In the genomic region with DNA sequence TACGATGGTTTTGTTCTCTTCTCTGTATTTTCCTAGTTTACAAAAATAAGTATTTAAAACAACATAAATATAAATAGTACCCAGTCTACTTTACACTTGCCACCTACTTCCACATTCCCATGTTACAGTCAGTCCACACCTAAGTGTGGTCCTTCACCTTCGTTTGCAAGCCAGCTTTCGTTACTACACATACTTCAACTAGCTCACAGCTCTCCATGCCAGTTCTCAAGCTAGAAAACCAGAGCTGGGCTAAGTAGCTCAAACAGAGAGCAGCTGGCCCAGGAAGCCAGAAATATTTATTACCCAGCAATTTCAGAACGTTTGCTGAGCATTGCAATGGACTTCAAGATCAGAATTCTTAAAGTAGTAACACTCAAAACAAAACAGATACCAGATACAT, we compare ENCODE assay signal across 22 mouse cellular contexts. TPM values are rescaled to one million over a fixed set of nuclear protein-coding genes. Genes with fewer than 3 reads are reported as not detected.
A peak's percentile ranks its signal among the peaks of the same experiment; 100 is the strongest.
DNase-seq lines count a peak whose midpoint lies in the region; ATAC-seq and TF ChIP-seq lines count a peak whose summit lies in the region.
"Had no signal": no experiment of that assay in that cellular context is flagged by ENCODE, and none has a peak within 500 bp of the region (broad histone marks: within the 10 kb centered on the region; RNA-seq: fewer than 3 reads in every experiment).

No protein-coding gene starts in this region.

- no peak for TF ChIP-seq CTCF in intestine, postnatal 0 days (IDR thresholded peaks at IDR 0.05; ENCODE audit: low read depth)
- TF ChIP-seq CTCF in liver, postnatal 0 days (IDR thresholded peaks at IDR 0.05; ENCODE audit: low read depth) = no peak
- TF ChIP-seq CTCF in lung, adult 2 months (IDR thresholded peaks at IDR 0.05; ENCODE audit: insufficient read depth, low read length) = no peak

- TF ChIP-seq POLR2A in lung, adult 2 months (IDR thresholded peaks at IDR 0.05; ENCODE audit: borderline replicate concordance, extremely low read depth, low read depth, low read length) = no peak

- H3K4me3 ChIP-seq in intestine, postnatal 0 days (ENCODE audit: low read depth, low read length) = no peak overlapping the region
- H3K4me3 ChIP-seq in intestine, embryonic 16.5 days (ENCODE audit: low read length) = no peak overlapping the region
- no peak overlapping the region for H3K4me3 ChIP-seq in liver, postnatal 0 days (ENCODE audit: low read depth, low read length)
- no peak overlapping the region for H3K4me3 ChIP-seq in liver, embryonic 12.5 days
- H3K4me3 ChIP-seq in lung, adult 2 months (replicated peaks; ENCODE audit: extremely low read depth, low read depth, low read length) = no peak overlapping the region
- H3K4me3 ChIP-seq: forebrain, embryonic 10.5 days; forebrain, embryonic 13.5 days; hindbrain, embryonic 12.5 days; hindbrain, embryonic 15.5 days had no signal

- no peaks in the 10 kb centered on the region for H3K27me3 ChIP-seq in intestine, postnatal 0 days (replicated peaks; ENCODE audit: control insufficient read depth, insufficient read depth, low read length)
- no peaks in the 10 kb centered on the region for H3K27me3 ChIP-seq in intestine, embryonic 16.5 days (replicated peaks; ENCODE audit: control insufficient read depth, insufficient read depth, low read length)
- H3K27me3 ChIP-seq in liver, postnatal 0 days (ENCODE audit: insufficient read depth, low read length) = no peaks in the 10 kb centered on the region
- no peaks in the 10 kb centered on the region for H3K27me3 ChIP-seq in liver, embryonic 12.5 days (replicated peaks)
- H3K27me3 ChIP-seq: forebrain, embryonic 13.5 days; hindbrain, embryonic 15.5 days; Patski had no signal

- no peak for ATAC-seq in intestine, postnatal 0 days
- no peak for ATAC-seq in intestine, embryonic 16.5 days
- ATAC-seq in liver, postnatal 0 days = no peak
- no peak for ATAC-seq in liver, embryonic 12.5 days
- ATAC-seq: forebrain, embryonic 13.5 days; forebrain, embryonic 16.5 days; Patski had no signal

- H3K4me2 ChIP-seq in intestine, postnatal 0 days (replicated peaks; ENCODE audit: low read depth) = peak overlapping the region; percentile 44
- no peak overlapping the region for H3K4me2 ChIP-seq in intestine, embryonic 16.5 days (ENCODE audit: low read depth, low read length)
- peak overlapping the region; percentile 37; the same call in 1 of the 2 replicates for H3K4me2 ChIP-seq in liver, postnatal 0 days (ENCODE audit: low read depth, low read length)
- H3K4me2 ChIP-seq in liver, embryonic 12.5 days = no peak overlapping the region
- H3K4me2 ChIP-seq: forebrain, embryonic 13.5 days; heart, embryonic 11.5 days; hindbrain, embryonic 12.5 days; hindbrain, embryonic 15.5 days had no signal

- H3K9ac ChIP-seq in intestine, postnatal 0 days (ENCODE audit: low read depth, low read length) = no peak overlapping the region
- no peak overlapping the region for H3K9ac ChIP-seq in intestine, embryonic 16.5 days (ENCODE audit: low read depth, low read length)
- H3K9ac ChIP-seq in liver, postnatal 0 days (replicated peaks) = no peak overlapping the region
- no peak overlapping the region for H3K9ac ChIP-seq in liver, embryonic 12.5 days
- H3K9ac ChIP-seq: forebrain, embryonic 13.5 days; hindbrain, embryonic 12.5 days; hindbrain, embryonic 15.5 days had no signal

- no peak for DNase-seq in liver, postnatal 0 days
- peak; percentile 6 for DNase-seq in lung, postnatal 10 days
- DNase-seq in lung, adult 2 months = no peak
- DNase-seq in lung, postnatal 36 days = peak; percentile 49
- no peak for DNase-seq in frontal cortex, postnatal 25 days (ENCODE audit: low spot score in 2 of 2)
- DNase-seq: adrenal gland, postnatal 10 days; B cell, adult 2 months; cerebellum, adult 18-20 months; cerebellum, adult 9-10 months; cerebellum, postnatal 14 days; gastrocnemius, postnatal 14 days had no signal

- H3K27ac ChIP-seq in intestine, postnatal 0 days (ENCODE audit: low read depth, low read length) = no peak overlapping the region
- no peak overlapping the region for H3K27ac ChIP-seq in intestine, embryonic 16.5 days (ENCODE audit: low read length)
- 0 out of 2 replicates have a peak overlapping the region, but pooled peaks have one; percentile 61 for H3K27ac ChIP-seq in liver, postnatal 0 days (ENCODE audit: low read depth)
- no peak overlapping the region for H3K27ac ChIP-seq in liver, embryonic 12.5 days
- H3K27ac ChIP-seq: forebrain, embryonic 10.5 days; forebrain, embryonic 13.5 days; hindbrain, embryonic 12.5 days; hindbrain, embryonic 15.5 days had no signal

- H3K4me1 ChIP-seq in intestine, postnatal 0 days (replicated peaks; ENCODE audit: control insufficient read depth, insufficient read depth, low read length) = 0 out of 2 replicates have a peak, but pooled peaks cover 5% of the 10 kb centered on the region
- H3K4me1 ChIP-seq in intestine, embryonic 16.5 days (ENCODE audit: control insufficient read depth, insufficient read depth, low read length) = 0 out of 2 replicates have a peak, but pooled peaks cover 2% of the 10 kb centered on the region
- peaks cover 16% of the 10 kb centered on the region; the same call in 1 of the 2 replicates for H3K4me1 ChIP-seq in liver, postnatal 0 days (ENCODE audit: insufficient read depth)
- peaks cover 24% of the 10 kb centered on the region for H3K4me1 ChIP-seq in liver, embryonic 12.5 days
- H3K4me1 ChIP-seq in lung, adult 2 months (ENCODE audit: control insufficient read depth, insufficient read depth, low read length) = peaks cover 2% of the 10 kb centered on the region; the same call in 1 of the 2 replicates

- no peaks in the 10 kb centered on the region for H3K36me3 ChIP-seq in intestine, postnatal 0 days (ENCODE audit: control insufficient read depth, insufficient read depth)
- H3K36me3 ChIP-seq in intestine, embryonic 16.5 days (ENCODE audit: control insufficient read depth, insufficient read depth, low read length) = no peaks in the 10 kb centered on the region
- H3K36me3 ChIP-seq in liver, postnatal 0 days (replicated peaks; ENCODE audit: insufficient read depth, low read length) = 0 out of 2 replicates have a peak, but pooled peaks cover 3% of the 10 kb centered on the region
- peaks cover 22% of the 10 kb centered on the region; the same call in 1 of the 2 replicates for H3K36me3 ChIP-seq in liver, embryonic 12.5 days
- H3K36me3 ChIP-seq: forebrain, embryonic 10.5 days; G1E; hindbrain, embryonic 12.5 days; hindbrain, embryonic 15.5 days had no signal

- no peaks in the 10 kb centered on the region for H3K9me3 ChIP-seq in intestine, postnatal 0 days (ENCODE audit: control insufficient read depth)
- no peaks in the 10 kb centered on the region for H3K9me3 ChIP-seq in intestine, embryonic 16.5 days (ENCODE audit: control insufficient read depth, low read length)
- no peaks in the 10 kb centered on the region for H3K9me3 ChIP-seq in liver, postnatal 0 days (ENCODE audit: low read length)
- H3K9me3 ChIP-seq in liver, embryonic 12.5 days (replicated peaks) = no peaks in the 10 kb centered on the region
- H3K9me3 ChIP-seq: forebrain, embryonic 10.5 days; forebrain, embryonic 13.5 days; hindbrain, embryonic 12.5 days; hindbrain, embryonic 15.5 days had no signal

- no peak for TF ChIP-seq EP300 in liver, postnatal 0 days (IDR thresholded peaks at IDR 0.05; ENCODE audit: low read depth)

- WGBS in intestine, postnatal 0 days = 57% methylated on average over 4 of the region's 4 CpGs
- 55% methylated on average over 4 of the region's 4 CpGs for WGBS in intestine, embryonic 16.5 days
- 61% methylated on average over 4 of the region's 4 CpGs for WGBS in liver, postnatal 0 days (ENCODE audit: insufficient replicate concordance)
- 66% methylated on average over 4 of the region's 4 CpGs for WGBS in liver, embryonic 12.5 days (ENCODE audit: insufficient replicate concordance)
- 59% methylated on average over 4 of the region's 4 CpGs for WGBS in lung, adult 2 months

RNA-seq across cellular contexts. Expression of gene Enpp4, which starts 5.1 kb away (rescaled TPM):
- 3.1 and 3.6 TPM in 2 replicates for polyA plus RNA-seq in intestine, postnatal 0 days (2015; fragmentation: Nextera tagmentation; extraction: Ambion mirVana)
- 4.4 and 4.9 TPM in 2 replicates for polyA plus RNA-seq in intestine, embryonic 16.5 days (2015; fragmentation: Nextera tagmentation; extraction: Ambion mirVana)
- polyA plus RNA-seq in liver, postnatal 0 days (2015; fragmentation: Nextera tagmentation; extraction: Ambion mirVana) = 5.5 and 5.8 TPM in 2 replicates
- 4.8 and 5.1 TPM in 2 replicates for polyA plus RNA-seq in liver, embryonic 12.5 days (2016; fragmentation: Nextera tagmentation; extraction: Ambion mirVana)
- 9.1 and 13.5 TPM in 2 replicates for polyA plus RNA-seq in lung, adult 2 months (2012; rRNA removed)
- polyA plus RNA-seq: G1E had no signal

RNA-seq across cellular contexts. Expression of gene Enpp5, which starts 21.9 kb away (rescaled TPM):
- 33.8 and 43.1 TPM in 2 replicates for polyA plus RNA-seq in intestine, postnatal 0 days (2015; fragmentation: Nextera tagmentation; extraction: Ambion mirVana)
- polyA plus RNA-seq in intestine, embryonic 16.5 days (2015; fragmentation: Nextera tagmentation; extraction: Ambion mirVana) = 52.4 and 60.0 TPM in 2 replicates
- polyA plus RNA-seq in liver, postnatal 0 days (2015; fragmentation: Nextera tagmentation; extraction: Ambion mirVana) = 7.0 and 7.7 TPM in 2 replicates
- 5.0 and 5.6 TPM in 2 replicates for polyA plus RNA-seq in liver, embryonic 12.5 days (2016; fragmentation: Nextera tagmentation; extraction: Ambion mirVana)
- polyA plus RNA-seq in lung, adult 2 months (2012; rRNA removed) = 24.5 and 38.7 TPM in 2 replicates
- polyA plus RNA-seq: G1E had no signal

Comparison
In these comparisons a context has a peak if more than half of its experiments do, and no peak if none do; other contexts are left out.
1. H3K4me2 ChIP-seq: peak in intestine, postnatal 0 days (single experiment) and liver, postnatal 0 days (single experiment); none in intestine, embryonic 16.5 days (single experiment) and liver, embryonic 12.5 days (single experiment).
2. DNase-seq: peak in lung, postnatal 10 days (single experiment) and lung, postnatal 36 days (single experiment); none in liver, postnatal 0 days (single experiment), lung, adult 2 months (single experiment) and frontal cortex, postnatal 25 days (0 of 2).